Comparison of ENCODE assay signal across 11 mouse cellular contexts in the genomic region with DNA sequence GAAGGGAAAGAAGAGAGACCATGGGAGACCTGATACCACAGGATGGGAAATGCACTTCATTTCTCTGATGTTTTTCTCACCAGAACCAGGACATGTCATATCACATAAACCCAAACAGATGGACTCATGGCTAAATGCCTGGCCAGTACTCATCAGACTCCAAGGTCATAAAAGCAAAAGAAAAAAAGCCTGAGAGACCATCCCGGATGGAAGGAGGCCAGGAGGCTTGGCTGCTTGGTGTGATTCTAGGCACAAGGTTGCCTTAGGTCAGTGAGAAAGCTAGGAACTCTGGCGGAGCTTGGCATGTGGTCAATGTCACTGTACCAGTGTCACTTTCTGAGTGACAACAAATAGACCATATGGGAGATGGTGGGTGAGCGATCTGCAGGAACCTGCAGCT. TPM values are rescaled to one million over a fixed set of nuclear protein-coding genes. Genes with fewer than 3 reads are reported as not detected.
A peak's percentile ranks its signal among the peaks of the same experiment; 100 is the strongest.
DNase-seq lines count a peak whose midpoint lies in the region; ATAC-seq and TF ChIP-seq lines count a peak whose summit lies in the region.
"Had no signal": no experiment of that assay in that cellular context is flagged by ENCODE, and none has a peak within 500 bp of the region (broad histone marks: within the 10 kb centered on the region; RNA-seq: fewer than 3 reads in every experiment).

No protein-coding gene starts in this region.

- H3K4me1 ChIP-seq in lung, postnatal 0 days (ENCODE audit: insufficient read depth, low read depth, low read length), result no peaks in the 10 kb centered on the region

- H3K4me3 ChIP-seq in lung, postnatal 0 days (ENCODE audit: low read depth, low read length), result no peak overlapping the region
- H3K4me3 ChIP-seq: heart, embryonic 13.5 days had no signal

- no peaks in the 10 kb centered on the region for H3K27me3 ChIP-seq in lung, postnatal 0 days (replicated peaks; ENCODE audit: insufficient read depth, low read length)

- TF ChIP-seq CTCF in lung, postnatal 0 days (IDR thresholded peaks at IDR 0.05), result no peak

- no peak overlapping the region for H3K4me2 ChIP-seq in lung, postnatal 0 days (replicated peaks; ENCODE audit: low read depth, low read length)
- H3K4me2 ChIP-seq: heart, embryonic 13.5 days had no signal

- no peak overlapping the region for H3K27ac ChIP-seq in lung, postnatal 0 days (ENCODE audit: low read length)
- H3K27ac ChIP-seq: heart, embryonic 13.5 days had no signal

- H3K9me3 ChIP-seq in lung, postnatal 0 days (ENCODE audit: low read length), result no peaks in the 10 kb centered on the region
- H3K9me3 ChIP-seq: heart, embryonic 13.5 days had no signal

- H3K9ac ChIP-seq in lung, postnatal 0 days (replicated peaks; ENCODE audit: low read depth), result no peak overlapping the region
- H3K9ac ChIP-seq: heart, embryonic 13.5 days had no signal

- peak; percentile 10 for DNase-seq in cerebellum, adult 11 months
- DNase-seq in lung, postnatal 10 days, result peak; percentile 45
- DNase-seq in lung, postnatal 0 days (ENCODE audit: low spot score), result no peak
- DNase-seq in heart, adult 9 months (ENCODE audit: low spot score in 2 of 2), result peak; percentile 11 to 39
- DNase-seq in testis, postnatal 10 days (ENCODE audit: low spot score), result peak; percentile 63
- DNase-seq in spleen, postnatal 14 days (ENCODE audit: low spot score in 2 of 2), result no peak
- DNase-seq in layer of hippocampus, adult 8-10 months (ENCODE audit: low spot score in 2 of 2), result no peak

- no peak for TF ChIP-seq EP300 in lung, postnatal 0 days (IDR thresholded peaks at IDR 0.05)

- no peaks in the 10 kb centered on the region for H3K36me3 ChIP-seq in lung, postnatal 0 days (ENCODE audit: insufficient read depth, low read length)
- H3K36me3 ChIP-seq: heart, embryonic 13.5 days had no signal

- 61% methylated on average over 3 of the region's 3 CpGs for WGBS in lung, postnatal 0 days

- no peak for ATAC-seq in cerebellum, adult (ENCODE audit: insufficient number of reproducible peaks, low FRiP score, low TSS enrichment)
- ATAC-seq in lung, postnatal 0 days, result no peak

RNA-seq across cellular contexts. Expression of a gene that starts 9.1 kb away (rescaled TPM):
- polyA plus RNA-seq in lung, postnatal 0 days (2015; fragmentation: Nextera tagmentation; extraction: Ambion mirVana), result 7.3 and 9.5 TPM in 2 replicates
- 10 to 100 TPM; 26.5 to 30.1 (median 27.9) TPM for total RNA-seq in layer of hippocampus, adult 8-10 months (2022)

RNA-seq across cellular contexts. Expression of a gene that starts 29.1 kb away (rescaled TPM):
- not detected in 2 replicates for polyA plus RNA-seq in lung, postnatal 0 days (2015; fragmentation: Nextera tagmentation; extraction: Ambion mirVana)
- total RNA-seq in layer of hippocampus, adult 8-10 months (2022), result not detected
- total RNA-seq: layer of hippocampus, adult 18-20 months had no signal
- polyA plus RNA-seq: heart, embryonic 13.5 days; limb, embryonic 14.5 days had no signal

RNA-seq across cellular contexts. Expression of a gene that starts 44.5 kb away (rescaled TPM):
- polyA plus RNA-seq in lung, postnatal 0 days (2015; fragmentation: Nextera tagmentation; extraction: Ambion mirVana), result 2.6 TPM in 2 replicates
- 1,000 to 10,000 TPM in 2 of 4 experiments, 100 to 1,000 TPM in 2; 946 to 1,303 (median 1,087) TPM for total RNA-seq in layer of hippocampus, adult 8-10 months (2022)

Comparison
In these comparisons a context has a peak if more than half of its experiments do, and no peak if none do; other contexts are left out.
1. DNase-seq: peak in cerebellum, adult 11 months (single experiment), lung, postnatal 10 days (single experiment), heart, adult 9 months (2 of 2) and testis, postnatal 10 days (single experiment); none in lung, postnatal 0 days (single experiment), spleen, postnatal 14 days (0 of 2) and layer of hippocampus, adult 8-10 months (0 of 2).